Mouse (Mus musculus) E14TG2a.4 (cell line): ENCODE data around the gene Sfxn5.

Experiments
- H3K27me3 ChIP-seq: 2 replicates; pipeline ENCODE4 v1.6.1; 2014; ENCODE audit warnings: low read length, control low read depth; ENCODE audit not compliant: insufficient read depth
- H3K36me3 ChIP-seq: 2 replicates; pipeline ENCODE4 v1.6.1; 2014; ENCODE audit warnings: low read length, control low read depth; ENCODE audit not compliant: insufficient read depth
- H3K4me1 ChIP-seq: replicated peaks from 2 replicates; pipeline ENCODE4 v1.6.1; 2014; ENCODE audit warnings: low read depth, low read length, control low read depth
- H3K4me3 ChIP-seq: replicated peaks from 2 replicates; pipeline ENCODE4 v1.5.1; 2014; ENCODE audit warnings: mild to moderate bottlenecking, low read length
- H3K9me3 ChIP-seq: 2 replicates; pipeline ENCODE4 v1.6.1; 2014; ENCODE audit warnings: low read length, control low read depth
- CTCF ChIP-seq: conservative IDR thresholded peaks from 2 replicates; pipeline ENCODE4 v1.5.1; 2014; ENCODE audit warnings: low read length
- NANOG ChIP-seq: IDR thresholded peaks from 2 replicates; pipeline ENCODE4 v1.6.1; 2014; ENCODE audit warnings: borderline replicate concordance, low read length, mixed read lengths
- POU5F1 ChIP-seq: IDR thresholded peaks from 2 replicates; pipeline ENCODE4 v1.6.1; 2014; ENCODE audit warnings: low read length, borderline replicate concordance

The Sfxn5 gene

GRCm38 (mm10) chr6:85207345-85207744 is 125.9 kb downstream of the Sfxn5 start:
- H3K4me1 ChIP-seq: peaks cover 33% of the 10 kb centered on the region
- H3K36me3 ChIP-seq: no peaks in the 10 kb centered on the region
- H3K4me3 ChIP-seq: peak overlapping the region; percentile 54
- H3K9me3 ChIP-seq: no peaks in the 10 kb centered on the region
- TF ChIP-seq POU5F1 (no peak), NANOG (no peak), CTCF (no peak)
- H3K27me3 ChIP-seq: peaks cover 74% of the 10 kb centered on the region

GRCm38 (mm10) chr6:85206939-85207285 is 126.3 kb downstream of the Sfxn5 start:
- Histone ChIP-seq H3K9me3 (no peaks in the 10 kb centered on the region), H3K27me3 (peaks cover 77% of the 10 kb centered on the region), H3K36me3 (no peaks in the 10 kb centered on the region), H3K4me3 (peak overlapping the region; percentile 54), H3K4me1 (peaks cover 33% of the 10 kb centered on the region)
- TF ChIP-seq NANOG: no peak
- TF ChIP-seq POU5F1: no peak
- no peak for TF ChIP-seq CTCF

GRCm38 (mm10) chr6:85206182-85206938 is 126.9 kb downstream of the Sfxn5 start:
- Histone ChIP-seq H3K4me1 (peaks cover 33% of the 10 kb centered on the region), H3K27me3 (peaks cover 78% of the 10 kb centered on the region), H3K4me3 (peak overlapping the region; percentile 54), H3K36me3 (no peaks in the 10 kb centered on the region), H3K9me3 (no peaks in the 10 kb centered on the region)
- TF ChIP-seq POU5F1: no peak

GRCm38 (mm10) chr6:85197951-85198350 is 135.3 kb downstream of the Sfxn5 start:
- H3K4me1 ChIP-seq: peaks cover 16% of the 10 kb centered on the region
- H3K27me3 ChIP-seq: peaks cover 79% of the 10 kb centered on the region
- no peak overlapping the region for H3K4me3 ChIP-seq
- no peak for TF ChIP-seq NANOG
- TF ChIP-seq POU5F1: no peak
- TF ChIP-seq CTCF: no peak
- H3K36me3 ChIP-seq: no peaks in the 10 kb centered on the region
- H3K9me3 ChIP-seq: no peaks in the 10 kb centered on the region

GRCm38 (mm10) chr6:85193381-85194318 is 139.6 kb downstream of the Sfxn5 start:
- Histone ChIP-seq H3K4me1 (peaks cover 35% of the 10 kb centered on the region), H3K36me3 (no peaks in the 10 kb centered on the region), H3K9me3 (no peaks in the 10 kb centered on the region), H3K27me3 (peaks cover 89% of the 10 kb centered on the region), H3K4me3 (peak overlapping the region; percentile 46)
- no peak for TF ChIP-seq NANOG
- no peak for TF ChIP-seq CTCF

GRCm38 (mm10) chr6:85191751-85192440 is 141.3 kb downstream of the Sfxn5 start:
- Histone ChIP-seq H3K4me1 (peaks cover 44% of the 10 kb centered on the region), H3K36me3 (no peaks in the 10 kb centered on the region), H3K27me3 (peaks cover 91% of the 10 kb centered on the region), H3K9me3 (no peaks in the 10 kb centered on the region), H3K4me3 (no peak overlapping the region)
- TF ChIP-seq CTCF (no peak), NANOG (no peak), POU5F1 (no peak)

GRCm38 (mm10) chr6:85190671-85191070 is 142.6 kb downstream of the Sfxn5 start:
- Histone ChIP-seq H3K27me3 (peaks cover 94% of the 10 kb centered on the region), H3K4me3 (peak overlapping the region; percentile 23; the same call in 1 of the 2 replicates), H3K4me1 (peaks cover 53% of the 10 kb centered on the region), H3K9me3 (no peaks in the 10 kb centered on the region), H3K36me3 (no peaks in the 10 kb centered on the region)
- TF ChIP-seq NANOG (no peak), POU5F1 (no peak), CTCF (no peak)
